Mouse (Mus musculus) megakaryocyte, adult 5-6 weeks (primary cell): ENCODE data around the gene E130311K13Rik. TPM values are rescaled to one million over a fixed set of nuclear protein-coding genes. Genes with fewer than 3 reads are reported as not detected.

Source experiments
- ATAC-seq: 2 replicates; pipeline ENCODE4 v1.8.0; 2016; ENCODE audit warnings: mild to moderate bottlenecking, inconsistent platforms; ENCODE audit not compliant: poor library complexity, severe bottlenecking
- total RNA-seq, 2 experiments: library from RNA; stranded (forward) in 1 of 2; stranded (reverse) in 1 of 2; fragments of 153-499, 151-499 nt in 1 of 2; fragments of 221-1000, 200-1000 nt in 1 of 2; gene quantifications; 2 replicates each; pipeline versions ENCODE4 v1.2.3 to v1.2.4; 2015 to 2017

Gene E130311K13Rik
- total RNA-seq, 2 experiments from 2014 or later, result 2.0 to 2.1 TPM

GRCm38 (mm10) chr3:63896303-63896702 lies 33.0 kb downstream of the E130311K13Rik start:
- ATAC-seq, result no peak

- ATAC-seq, result no peak
These were observed 33.5 kb downstream of the E130311K13Rik start for GRCm38 (mm10) chr3:63895786-63896185.

GRCm38 (mm10) chr3:63893677-63894076 lies 35.6 kb downstream of the E130311K13Rik start:
- ATAC-seq, result no peak

- no peak for ATAC-seq
These were observed 37.1 kb downstream of the E130311K13Rik start for GRCm38 (mm10) chr3:63892154-63892553.

- ATAC-seq, result no peak
These were observed 48.2 kb downstream of the E130311K13Rik start for GRCm38 (mm10) chr3:63881065-63881464.

GRCm38 (mm10) chr3:63878995-63879666 lies 50.1 kb downstream of the E130311K13Rik start:
- no peak for ATAC-seq

- no peak for ATAC-seq
These were observed 56.5 kb downstream of the E130311K13Rik start for GRCm38 (mm10) chr3:63872818-63873217.

GRCm38 (mm10) chr3:63871249-63871648 lies 58.0 kb downstream of the E130311K13Rik start:
- ATAC-seq, result no peak

- ATAC-seq, result no peak
These were observed 61.0 kb downstream of the E130311K13Rik start for GRCm38 (mm10) chr3:63868285-63868684.

GRCm38 (mm10) chr3:63865069-63865468 lies 64.2 kb downstream of the E130311K13Rik start:
- ATAC-seq, result no peak

Other genes starting within 250 kb of the E130311K13Rik start
- gene Plch1, start 30.0 kb downstream of the E130311K13Rik start, total RNA-seq (2015), result not detected in 2 replicates
- not detected in 2 replicates for gene Plch1, start 30.0 kb downstream of the E130311K13Rik start, total RNA-seq (2017)
- gene Slc33a1, start 35.3 kb upstream of the E130311K13Rik start, total RNA-seq (2015), result 19.0 and 21.2 TPM in 2 replicates
- gene Slc33a1, start 35.3 kb upstream of the E130311K13Rik start, total RNA-seq (2017), result 17.3 and 21.6 TPM in 2 replicates
- 23.0 and 25.2 TPM in 2 replicates for gene Gmps, start 46.6 kb upstream of the E130311K13Rik start, total RNA-seq (2015)
- gene Gmps, start 46.6 kb upstream of the E130311K13Rik start, total RNA-seq (2017), result 22.6 and 23.5 TPM in 2 replicates
- gene Vmn2r1, start 152.1 kb upstream of the E130311K13Rik start, total RNA-seq (2015), result 0.05 TPM in 1 of 2 replicates, not detected in the other
- gene Vmn2r1, start 152.1 kb upstream of the E130311K13Rik start, total RNA-seq (2017), result 0.04 TPM in 1 of 2 replicates, not detected in the other
- gene Vmn2r2, start 212.5 kb upstream of the E130311K13Rik start, total RNA-seq (2015), result not detected in 2 replicates
- not detected in 2 replicates for gene Vmn2r2, start 212.5 kb upstream of the E130311K13Rik start, total RNA-seq (2017)